Mouse (Mus musculus) midbrain, embryonic 15.5 days (tissue): ENCODE measurements around the gene Lmf1. TPM values are rescaled to one million over a fixed set of nuclear protein-coding genes. Genes with fewer than 3 reads are reported as not detected.

Experiments
- ATAC-seq: fragments of 200-750 bp; cut with Nextera tagmentation; replicated peaks from 2 replicates; pipeline ENCODE4 v1.8.0; 2017; ENCODE audit warnings: moderate TSS enrichment
- H3K27ac ChIP-seq: fragments of 300-500 bp; sonication (generic); 2 replicates; pipeline ENCODE4 v1.5.1; 2015; ENCODE audit warnings: mild to moderate bottlenecking, inconsistent platforms
- H3K27me3 ChIP-seq: fragments of 300-500 bp; sonication (generic); replicated peaks from 2 replicates; pipeline ENCODE4 v1.6.1; 2015; ENCODE audit warnings: inconsistent platforms
- H3K36me3 ChIP-seq: fragments of 300-500 bp; sonication (generic); replicated peaks from 2 replicates; pipeline ENCODE4 v1.6.1; 2015; ENCODE audit warnings: inconsistent platforms
- H3K4me1 ChIP-seq: fragments of 300-500 bp; sonication (generic); 2 replicates; pipeline ENCODE4 v1.6.1; 2015; ENCODE audit warnings: inconsistent platforms
- H3K4me2 ChIP-seq: fragments of 300-500 bp; sonication (generic); 2 replicates; pipeline ENCODE4 v1.6.1; 2015; ENCODE audit warnings: inconsistent platforms, mild to moderate bottlenecking, moderate library complexity
- H3K4me3 ChIP-seq: fragments of 300-500 bp; sonication (generic); 2 replicates; pipeline ENCODE4 v1.5.1; 2015; ENCODE audit warnings: mild to moderate bottlenecking, inconsistent platforms
- H3K9ac ChIP-seq: fragments of 300-500 bp; sonication (generic); 2 replicates; pipeline ENCODE4 v1.6.1; 2015; ENCODE audit warnings: mild to moderate bottlenecking, inconsistent platforms
- H3K9me3 ChIP-seq: fragments of 300-500 bp; sonication (generic); 2 replicates; pipeline ENCODE4 v1.6.1; 2016; ENCODE audit warnings: inconsistent platforms
- WGBS: fragments of 180-500 bp; shearing (Covaris S2); methylation state at CpG from one replicate; pipeline ENCODE4 v1.1.7; 2015; ENCODE audit warnings: mixed read lengths; 5-methylcytosine and 5-hydroxymethylcytosine counted together
- polyA plus RNA-seq: library from polyadenylated mRNA; unstranded; fragments of >200 nt; fragmentation: Nextera tagmentation; extraction: Ambion mirVana; gene quantifications from 2 replicates; pipeline ENCODE4 v1.2.1, GENCODE M21; 2015

The Lmf1 gene
- polyA plus RNA-seq, 1 experiment from 2014 or later: 23.2 TPM

GRCm38 (mm10) chr17:25613323-25613722, 34.4 kb downstream of the Lmf1 start:
- H3K36me3 ChIP-seq: no peaks in the 10 kb centered on the region
- 96% methylated on average over 6 of the region's 6 CpGs for WGBS
- no peak overlapping the region for H3K9ac ChIP-seq
- no peaks in the 10 kb centered on the region for H3K27me3 ChIP-seq
- H3K4me2 ChIP-seq: no peak overlapping the region
- no peak overlapping the region for H3K4me3 ChIP-seq
- no peak for ATAC-seq
- H3K9me3 ChIP-seq: no peaks in the 10 kb centered on the region
- no peak overlapping the region for H3K27ac ChIP-seq
- H3K4me1 ChIP-seq: peaks cover 23% of the 10 kb centered on the region

- Histone ChIP-seq H3K4me1 (peaks cover 12% of the 10 kb centered on the region), H3K27ac (no peak overlapping the region), H3K27me3 (no peaks in the 10 kb centered on the region), H3K4me2 (no peak overlapping the region), H3K36me3 (no peaks in the 10 kb centered on the region), H3K9ac (no peak overlapping the region), H3K9me3 (no peaks in the 10 kb centered on the region), H3K4me3 (no peak overlapping the region)
- no peak for ATAC-seq
- 94% methylated on average over 10 of the region's 10 CpGs for WGBS
Measured at GRCm38 (mm10) chr17:25614723-25615510, 36.0 kb downstream of the Lmf1 start.

DNA sequence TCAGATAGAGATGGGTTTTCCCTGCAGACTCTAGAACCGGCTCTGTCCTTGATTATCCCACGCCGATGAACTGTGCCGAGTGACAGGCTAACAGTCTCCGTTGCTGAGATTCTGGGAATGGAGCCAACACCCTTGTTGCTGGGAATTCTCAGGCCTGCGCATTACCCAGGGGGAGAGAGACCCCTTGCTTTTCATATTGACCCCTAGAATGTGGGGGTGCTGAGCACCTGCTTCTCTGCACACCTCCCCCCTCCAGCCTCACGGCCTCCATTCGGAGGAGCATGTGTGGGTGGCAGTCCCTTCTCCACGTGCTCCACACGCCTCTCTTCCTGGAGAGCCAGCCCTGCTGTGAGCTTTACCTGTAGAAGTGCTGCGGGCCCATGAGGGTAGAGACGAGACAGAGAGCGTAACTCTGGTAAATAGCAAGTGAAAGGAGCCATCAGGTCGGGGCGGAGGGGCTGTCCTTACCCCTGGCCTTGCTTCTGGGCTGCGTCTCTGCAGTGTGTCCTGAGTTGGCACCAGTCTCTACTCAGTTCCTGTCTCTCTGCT, 39.7 kb downstream of the Lmf1 start:
- no peak overlapping the region for H3K9ac ChIP-seq
- no peaks in the 10 kb centered on the region for H3K36me3 ChIP-seq
- H3K4me1 ChIP-seq: peaks cover 6% of the 10 kb centered on the region
- no peaks in the 10 kb centered on the region for H3K9me3 ChIP-seq
- 0 out of 2 replicates have a peak overlapping the region, but pooled peaks have one; percentile 6 for H3K4me2 ChIP-seq
- peak overlapping the region; percentile 64 for H3K27ac ChIP-seq
- ATAC-seq: peak; percentile 45; the same call in 1 of the 2 replicates
- no peaks in the 10 kb centered on the region for H3K27me3 ChIP-seq
- WGBS: 44% methylated on average over 16 of the region's 16 CpGs
- H3K4me3 ChIP-seq: no peak overlapping the region

GRCm38 (mm10) chr17:25623441-25623840, 44.6 kb downstream of the Lmf1 start:
- H3K4me2 ChIP-seq: no peak overlapping the region
- WGBS: 96% methylated on average over 4 of the region's 4 CpGs
- H3K36me3 ChIP-seq: no peaks in the 10 kb centered on the region
- no peak overlapping the region for H3K4me3 ChIP-seq
- no peak overlapping the region for H3K27ac ChIP-seq
- H3K4me1 ChIP-seq: peaks cover 9% of the 10 kb centered on the region
- ATAC-seq: no peak
- H3K9ac ChIP-seq: no peak overlapping the region
- no peaks in the 10 kb centered on the region for H3K9me3 ChIP-seq
- H3K27me3 ChIP-seq: no peaks in the 10 kb centered on the region

DNA sequence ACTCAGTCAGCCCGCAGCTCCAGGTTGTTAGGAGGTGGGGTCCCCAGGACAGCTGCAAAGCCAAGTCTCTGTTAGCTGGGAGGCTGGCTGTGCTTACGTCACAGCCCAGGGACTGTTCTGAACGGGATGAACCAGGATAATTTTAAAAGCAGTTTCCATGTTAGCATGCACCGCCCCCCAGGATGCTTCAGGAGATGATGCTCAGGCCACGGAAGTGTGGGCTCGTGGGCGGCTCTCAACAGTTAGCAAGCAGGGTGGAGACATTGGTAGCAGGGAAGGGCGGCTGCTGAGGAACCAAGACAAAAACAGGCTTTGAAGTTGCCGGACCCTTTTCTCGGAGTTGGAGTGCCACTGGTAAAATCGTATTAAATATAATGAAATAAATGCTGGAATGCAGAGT, 45.0 kb downstream of the Lmf1 start:
- 47% methylated on average over 11 of the region's 11 CpGs for WGBS
- ATAC-seq: no peak
- H3K36me3 ChIP-seq: no peaks in the 10 kb centered on the region
- no peak overlapping the region for H3K4me2 ChIP-seq
- no peak overlapping the region for H3K9ac ChIP-seq
- no peak overlapping the region for H3K4me3 ChIP-seq
- no peaks in the 10 kb centered on the region for H3K27me3 ChIP-seq
- peaks cover 5% of the 10 kb centered on the region for H3K4me1 ChIP-seq
- no peak overlapping the region for H3K27ac ChIP-seq
- no peaks in the 10 kb centered on the region for H3K9me3 ChIP-seq

DNA sequence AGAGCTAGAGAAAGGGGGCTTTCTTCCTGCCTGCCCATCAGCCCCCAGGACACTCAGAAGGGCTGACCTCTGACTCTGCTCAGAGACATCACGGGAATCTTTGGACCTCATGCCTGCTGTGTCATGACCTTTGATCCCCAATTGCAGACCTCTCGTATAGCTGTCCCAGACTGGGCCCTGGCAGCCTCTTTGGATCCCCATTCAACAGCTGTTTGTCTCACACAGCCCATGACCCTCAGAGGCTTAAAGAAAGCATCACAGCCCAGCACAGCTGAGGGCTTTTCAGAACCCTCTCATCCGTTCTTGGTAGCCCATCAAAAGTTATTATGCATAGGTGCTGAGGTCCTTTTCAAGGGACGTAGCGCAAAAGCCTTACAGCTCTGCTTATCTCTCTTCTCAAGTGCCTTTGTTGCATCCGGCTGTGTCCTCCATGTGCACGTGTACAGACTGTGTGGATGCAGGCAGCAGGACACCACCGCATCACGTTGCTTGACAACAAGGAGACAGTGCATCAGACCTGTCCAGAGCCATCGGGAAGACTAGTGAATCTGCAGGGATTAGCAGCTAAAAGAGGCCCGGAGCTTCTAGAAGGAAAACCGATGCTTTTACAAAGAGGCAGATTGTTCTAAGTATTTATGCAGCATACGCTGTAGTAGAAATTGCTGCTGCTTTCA, 45.7 kb downstream of the Lmf1 start:
- Histone ChIP-seq H3K9ac (no peak overlapping the region), H3K36me3 (no peaks in the 10 kb centered on the region), H3K27ac (no peak overlapping the region), H3K9me3 (no peaks in the 10 kb centered on the region), H3K4me1 (peaks cover 5% of the 10 kb centered on the region; the same call in 1 of the 2 replicates), H3K4me3 (no peak overlapping the region), H3K27me3 (no peaks in the 10 kb centered on the region), H3K4me2 (no peak overlapping the region)
- ATAC-seq: no peak; the same call in 1 of the 2 replicates
- WGBS: 31% methylated on average over 13 of the region's 13 CpGs

GRCm38 (mm10) chr17:25625282-25625681, 46.4 kb downstream of the Lmf1 start:
- Histone ChIP-seq H3K9me3 (no peaks in the 10 kb centered on the region), H3K9ac (no peak overlapping the region), H3K4me2 (no peak overlapping the region), H3K36me3 (no peaks in the 10 kb centered on the region), H3K4me3 (no peak overlapping the region), H3K4me1 (peaks cover 5% of the 10 kb centered on the region; the same call in 1 of the 2 replicates), H3K27me3 (no peaks in the 10 kb centered on the region), H3K27ac (no peak overlapping the region)
- WGBS: 77% methylated on average over 7 of the region's 7 CpGs
- ATAC-seq: no peak

DNA sequence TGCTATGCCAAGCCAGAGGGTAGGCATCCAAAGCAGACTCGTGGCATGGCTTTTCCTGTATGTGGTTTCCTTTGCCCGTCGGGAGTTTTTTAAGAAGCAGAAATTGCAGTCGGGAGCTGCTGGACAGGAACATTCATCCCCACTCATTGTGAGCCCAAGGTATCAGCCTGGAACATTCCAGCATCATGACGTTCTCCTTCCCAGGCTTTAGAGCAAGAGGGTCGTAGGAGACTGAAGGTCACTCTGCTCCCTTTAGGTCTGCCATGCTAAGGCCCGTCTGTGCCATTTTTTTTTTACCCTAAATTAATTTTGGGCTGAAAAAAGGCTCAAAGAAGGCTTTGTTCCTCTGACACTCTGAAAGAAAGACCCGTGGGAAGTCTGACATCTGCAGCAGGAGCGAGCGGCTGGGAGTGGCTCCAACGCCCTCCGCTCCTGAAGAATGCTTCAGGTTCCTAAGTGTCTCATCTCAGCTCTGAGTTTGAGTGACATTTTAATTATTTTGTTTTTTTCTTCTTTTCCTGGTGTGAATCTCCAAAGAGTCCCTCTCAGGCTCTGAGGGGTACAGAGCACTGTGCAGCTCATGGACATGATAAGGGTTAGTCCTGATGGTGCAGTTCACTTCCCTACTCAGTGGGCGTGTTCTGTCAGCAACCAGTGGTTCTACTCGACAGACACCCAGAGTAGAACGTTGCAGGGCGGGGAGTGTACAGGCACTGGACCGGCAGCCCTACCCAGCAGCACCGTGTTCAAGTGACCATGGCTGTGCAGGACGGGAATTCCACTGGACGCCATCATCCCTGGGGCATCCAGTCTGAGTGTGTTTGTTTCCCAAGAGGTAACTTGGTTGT, 47.5 kb downstream of the Lmf1 start:
- Histone ChIP-seq H3K9me3 (no peaks in the 10 kb centered on the region), H3K4me2 (no peak overlapping the region), H3K9ac (no peak overlapping the region), H3K4me1 (peaks cover 5% of the 10 kb centered on the region; the same call in 1 of the 2 replicates), H3K27ac (no peak overlapping the region), H3K4me3 (no peak overlapping the region), H3K27me3 (no peaks in the 10 kb centered on the region), H3K36me3 (no peaks in the 10 kb centered on the region)
- ATAC-seq: no peak
- 53% methylated on average over 20 of the region's 20 CpGs for WGBS

GRCm38 (mm10) chr17:25630313-25630712, 51.4 kb downstream of the Lmf1 start:
- Histone ChIP-seq H3K27ac (no peak overlapping the region), H3K9me3 (no peaks in the 10 kb centered on the region), H3K9ac (no peak overlapping the region), H3K4me3 (no peak overlapping the region), H3K36me3 (no peaks in the 10 kb centered on the region), H3K4me2 (no peak overlapping the region), H3K27me3 (no peaks in the 10 kb centered on the region), H3K4me1 (no peaks in the 10 kb centered on the region)
- no peak for ATAC-seq
- WGBS: 85% methylated on average over 5 of the region's 5 CpGs

GRCm38 (mm10) chr17:25634070-25634469, 55.2 kb downstream of the Lmf1 start:
- WGBS: 83% methylated on average over 10 of the region's 10 CpGs
- Histone ChIP-seq H3K4me1 (no peaks in the 10 kb centered on the region), H3K4me3 (no peak overlapping the region), H3K9me3 (no peaks in the 10 kb centered on the region), H3K27ac (no peak overlapping the region), H3K27me3 (no peaks in the 10 kb centered on the region), H3K4me2 (no peak overlapping the region), H3K36me3 (no peaks in the 10 kb centered on the region), H3K9ac (no peak overlapping the region)
- no peak for ATAC-seq

- Histone ChIP-seq H3K27me3 (no peaks in the 10 kb centered on the region), H3K9ac (no peak overlapping the region), H3K4me3 (no peak overlapping the region), H3K27ac (no peak overlapping the region), H3K36me3 (no peaks in the 10 kb centered on the region), H3K9me3 (no peaks in the 10 kb centered on the region), H3K4me1 (no peaks in the 10 kb centered on the region), H3K4me2 (no peak overlapping the region)
- WGBS: 59% methylated on average over 8 of the region's 8 CpGs
- ATAC-seq: no peak
Measured at GRCm38 (mm10) chr17:25635387-25635786, 56.5 kb downstream of the Lmf1 start.

- Histone ChIP-seq H3K4me3 (no peak overlapping the region), H3K27me3 (no peaks in the 10 kb centered on the region), H3K27ac (no peak overlapping the region), H3K9ac (no peak overlapping the region), H3K4me2 (no peak overlapping the region), H3K36me3 (no peaks in the 10 kb centered on the region), H3K9me3 (no peaks in the 10 kb centered on the region), H3K4me1 (peaks cover 4% of the 10 kb centered on the region; the same call in 1 of the 2 replicates)
- no peak for ATAC-seq
- 90% methylated on average over 5 of the region's 5 CpGs for WGBS
Measured at GRCm38 (mm10) chr17:25635806-25636205, 56.9 kb downstream of the Lmf1 start.
